ENCODE assay signal across 16 mouse cellular contexts in the genomic region with DNA sequence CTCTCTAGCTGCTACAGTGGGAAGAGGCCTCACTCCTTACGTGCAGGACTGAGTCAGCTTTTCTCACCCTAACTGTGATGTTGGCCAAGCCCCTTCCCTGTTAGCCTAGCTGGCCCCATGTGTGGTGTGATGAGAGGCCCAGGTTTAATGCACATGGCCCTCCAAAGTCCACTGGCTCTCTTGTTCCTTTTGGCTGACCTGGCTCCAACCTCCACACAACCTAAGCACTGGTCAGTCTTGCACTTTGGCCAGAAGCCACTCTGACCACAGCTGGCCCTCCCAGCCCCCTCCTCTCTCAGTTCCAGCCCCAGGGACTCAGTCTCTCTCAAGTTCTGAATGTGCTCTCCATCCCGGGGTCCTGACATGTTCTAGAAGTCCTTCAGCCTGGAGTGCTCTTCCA. TPM values are rescaled to one million over a fixed set of nuclear protein-coding genes. Genes with fewer than 3 reads are reported as not detected.
A peak's percentile ranks its signal among the peaks of the same experiment; 100 is the strongest.
DNase-seq lines count a peak whose midpoint lies in the region; ATAC-seq and TF ChIP-seq lines count a peak whose summit lies in the region.
"Had no signal": no experiment of that assay in that cellular context is flagged by ENCODE, and none has a peak within 500 bp of the region (broad histone marks: within the 10 kb centered on the region; RNA-seq: fewer than 3 reads in every experiment).

No protein-coding gene starts in this region.

- H3K9ac ChIP-seq in hindbrain, embryonic 12.5 days: no peak overlapping the region
- H3K9ac ChIP-seq in hindbrain, embryonic 13.5 days: no peak overlapping the region
- no peak overlapping the region for H3K9ac ChIP-seq in embryonic facial prominence, embryonic 12.5 days
- H3K9ac ChIP-seq: heart, embryonic 12.5 days; hindbrain, embryonic 15.5 days had no signal

- H3K4me2 ChIP-seq in hindbrain, embryonic 12.5 days (replicated peaks): no peak overlapping the region
- no peak overlapping the region for H3K4me2 ChIP-seq in hindbrain, embryonic 13.5 days
- no peak overlapping the region for H3K4me2 ChIP-seq in embryonic facial prominence, embryonic 12.5 days (replicated peaks)
- H3K4me2 ChIP-seq: heart, embryonic 12.5 days; hindbrain, embryonic 15.5 days had no signal

- no peak overlapping the region for H3K4me3 ChIP-seq in hindbrain, embryonic 12.5 days
- H3K4me3 ChIP-seq in hindbrain, embryonic 13.5 days: no peak overlapping the region
- H3K4me3 ChIP-seq in E14TG2a.4 (replicated peaks; ENCODE audit: low read length): peak overlapping the region; percentile 32; the same call in 1 of the 2 replicates
- no peak overlapping the region for H3K4me3 ChIP-seq in embryonic facial prominence, embryonic 12.5 days
- H3K4me3 ChIP-seq: heart, embryonic 12.5 days; hindbrain, embryonic 15.5 days had no signal

- H3K27me3 ChIP-seq in hindbrain, embryonic 12.5 days: no peaks in the 10 kb centered on the region
- H3K27me3 ChIP-seq in hindbrain, embryonic 13.5 days: no peaks in the 10 kb centered on the region
- no peaks in the 10 kb centered on the region; the same call in 1 of the 2 replicates for H3K27me3 ChIP-seq in E14TG2a.4 (ENCODE audit: insufficient read depth, low read length)
- no peaks in the 10 kb centered on the region for H3K27me3 ChIP-seq in embryonic facial prominence, embryonic 12.5 days
- H3K27me3 ChIP-seq: heart, embryonic 12.5 days; hindbrain, embryonic 15.5 days had no signal

- no peaks in the 10 kb centered on the region for H3K9me3 ChIP-seq in hindbrain, embryonic 12.5 days (replicated peaks)
- no peaks in the 10 kb centered on the region for H3K9me3 ChIP-seq in hindbrain, embryonic 13.5 days
- peaks cover 3% of the 10 kb centered on the region; the same call in 1 of the 2 replicates for H3K9me3 ChIP-seq in E14TG2a.4 (ENCODE audit: low read length)
- H3K9me3 ChIP-seq in embryonic facial prominence, embryonic 12.5 days: 0 out of 2 replicates have a peak, but pooled peaks cover 5% of the 10 kb centered on the region
- H3K9me3 ChIP-seq: heart, embryonic 12.5 days; hindbrain, embryonic 15.5 days had no signal

- no peak for ATAC-seq in hindbrain, embryonic 12.5 days (ENCODE audit: low FRiP score)
- no peak for ATAC-seq in hindbrain, embryonic 13.5 days (ENCODE audit: low FRiP score)
- no peak for ATAC-seq in embryonic facial prominence, embryonic 12.5 days (ENCODE audit: insufficient number of reproducible peaks, insufficient read depth, low FRiP score, low TSS enrichment)
- ATAC-seq: CD4-positive, CD25-positive, alpha-beta regulatory T cell, adult 4 months had no signal

- H3K36me3 ChIP-seq in hindbrain, embryonic 12.5 days: no peaks in the 10 kb centered on the region
- no peaks in the 10 kb centered on the region for H3K36me3 ChIP-seq in hindbrain, embryonic 13.5 days
- no peaks in the 10 kb centered on the region for H3K36me3 ChIP-seq in E14TG2a.4 (ENCODE audit: insufficient read depth, low read length)
- no peaks in the 10 kb centered on the region for H3K36me3 ChIP-seq in embryonic facial prominence, embryonic 12.5 days
- H3K36me3 ChIP-seq: heart, embryonic 12.5 days; hindbrain, embryonic 15.5 days had no signal

- no peak for TF ChIP-seq CTCF in E14TG2a.4 (conservative IDR thresholded peaks at IDR 0.05; ENCODE audit: low read length)

- peak; percentile 62 to 86 for DNase-seq in kidney, postnatal 25 days
- no peak for DNase-seq in urinary bladder, adult 2 months (ENCODE audit: low spot score)
- no peak for DNase-seq in left cerebral cortex, postnatal 10 days (ENCODE audit: extremely low spot score in 1 of 2, low spot score in 2 of 2)
- DNase-seq: cerebellum, adult 11-12 months; lung, postnatal 10 days had no signal

- H3K4me1 ChIP-seq in hindbrain, embryonic 12.5 days: peaks cover 30% of the 10 kb centered on the region
- H3K4me1 ChIP-seq in hindbrain, embryonic 13.5 days (replicated peaks): peaks cover 19% of the 10 kb centered on the region
- peaks cover 51% of the 10 kb centered on the region for H3K4me1 ChIP-seq in E14TG2a.4 (replicated peaks; ENCODE audit: low read depth, low read length)
- peaks cover 17% of the 10 kb centered on the region for H3K4me1 ChIP-seq in embryonic facial prominence, embryonic 12.5 days
- H3K4me1 ChIP-seq: heart, embryonic 12.5 days had no signal

- intact Hi-C loops in left cerebral cortex, postnatal 10 days (cut with DNase I): no loop called here

- WGBS in hindbrain, embryonic 12.5 days: 77% methylated on average over 2 of the region's 2 CpGs
- WGBS in hindbrain, embryonic 13.5 days: 85% methylated on average over 2 of the region's 2 CpGs
- 79% methylated on average over 2 of the region's 2 CpGs for WGBS in embryonic facial prominence, embryonic 12.5 days

- H3K27ac ChIP-seq in hindbrain, embryonic 12.5 days: peak overlapping the region; percentile 25; the same call in 1 of the 2 replicates
- no peak overlapping the region for H3K27ac ChIP-seq in hindbrain, embryonic 13.5 days
- peak overlapping the region; percentile 83; the same call in 1 of the 2 replicates for H3K27ac ChIP-seq in embryonic facial prominence, embryonic 12.5 days
- H3K27ac ChIP-seq: hindbrain, embryonic 15.5 days had no signal

RNA-seq across cellular contexts. Expression of a gene that starts 18.1 kb away (rescaled TPM):
- polyA plus RNA-seq in hindbrain, embryonic 12.5 days (2016; fragmentation: Nextera tagmentation; extraction: Ambion mirVana): 25.3 and 27.5 TPM in 2 replicates
- polyA plus RNA-seq in hindbrain, embryonic 13.5 days (2015; fragmentation: Nextera tagmentation; extraction: Ambion mirVana): 22.5 and 22.8 TPM in 2 replicates
- 18.0 and 18.5 TPM in 2 replicates for polyA plus RNA-seq in embryonic facial prominence, embryonic 12.5 days (2016; fragmentation: Nextera tagmentation; extraction: Ambion mirVana)
- polyA plus RNA-seq in urinary bladder, adult 2 months (2012; rRNA removed): 65.6 and 67.5 TPM in 2 replicates
- total RNA-seq in left cerebral cortex, postnatal 10 days (2021): 10 to 100 TPM; 59.1 to 60.1 TPM

RNA-seq across cellular contexts. Expression of a gene that starts 35.4 kb away (rescaled TPM):
- 0.22 and 0.57 TPM in 2 replicates for polyA plus RNA-seq in hindbrain, embryonic 12.5 days (2016; fragmentation: Nextera tagmentation; extraction: Ambion mirVana)
- 0.45 and 0.75 TPM in 2 replicates for polyA plus RNA-seq in hindbrain, embryonic 13.5 days (2015; fragmentation: Nextera tagmentation; extraction: Ambion mirVana)
- polyA plus RNA-seq in embryonic facial prominence, embryonic 12.5 days (2016; fragmentation: Nextera tagmentation; extraction: Ambion mirVana): 0.15 and 0.27 TPM in 2 replicates
- 0.29 and 0.50 TPM in 2 replicates for polyA plus RNA-seq in urinary bladder, adult 2 months (2012; rRNA removed)
- total RNA-seq in left cerebral cortex, postnatal 10 days (2021): under 1 TPM in 1 of 2 experiments, not detected in 1; 0.32 TPM
- total RNA-seq: gastrocnemius, adult 18-20 months; left cerebral cortex, postnatal 25 days; neutrophil, adult 5-6 weeks had no signal
- polyA plus RNA-seq: CD4-positive, CD25-positive, alpha-beta regulatory T cell, adult 4 months; cortical plate, adult 2 months; heart, embryonic 12.5 days had no signal

Comparison
In these comparisons a context has a peak if more than half of its experiments do, and no peak if none do; other contexts are left out.
1. DNase-seq: peak in kidney, postnatal 25 days (2 of 2); none in urinary bladder, adult 2 months (single experiment) and left cerebral cortex, postnatal 10 days (0 of 2).